Mouse (Mus musculus): ENCODE data around the gene Psg18. TPM values are rescaled to one million over a fixed set of nuclear protein-coding genes. Genes with fewer than 3 reads are reported as not detected.
A peak's percentile ranks its signal among the peaks of the same experiment; 100 is the strongest.
"Not testable (repeated sequence)": the region's sequence is repeated elsewhere in the genome, so short reads cannot be mapped to it uniquely, and the experiment has no call there.

The Psg18 gene
- polyA plus RNA-seq (2015; fragmentation: Nextera tagmentation; extraction: Ambion mirVana) = not detected in 2 replicates

DNA sequence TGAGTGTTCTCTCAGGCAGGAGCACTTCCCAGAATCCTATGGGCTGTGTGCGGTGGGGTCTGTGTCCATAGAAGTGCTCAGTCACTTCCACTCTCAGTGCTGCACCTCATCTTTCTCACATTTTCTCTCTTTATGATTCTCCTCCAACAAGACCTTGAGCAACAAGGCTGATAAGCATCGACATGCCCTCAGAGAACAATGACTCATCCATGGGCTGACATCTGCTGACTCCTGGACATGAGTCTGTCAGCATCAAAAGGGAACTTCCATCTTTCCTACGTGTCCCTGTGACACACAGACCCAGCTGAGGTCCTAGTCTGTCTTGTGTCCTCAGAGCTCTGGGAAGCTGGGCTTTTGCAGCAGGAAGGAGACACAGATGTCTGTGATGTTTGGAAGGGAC, at the start of gene Psg18:
Gene Psg18 (minus strand): TSS at position 101 of the 400 bp plus-strand sequence.
- not testable (repeated sequence) for ATAC-seq; H3K27ac ChIP-seq; H3K4me3 ChIP-seq (replicated peaks); H3K9me3 ChIP-seq; H3K27me3 ChIP-seq (replicated peaks); H3K9ac ChIP-seq; H3K4me1 ChIP-seq (replicated peaks); H3K4me2 ChIP-seq (replicated peaks); H3K36me3 ChIP-seq
- WGBS = 76% methylated on average over 3 of the region's 3 CpGs

GRCm38 (mm10) chr7:18403407-18403806, 48.6 kb upstream of the Psg18 start:
- 0 out of 2 replicates have a peak, but pooled peaks cover 6% of the 10 kb centered on the region for H3K9me3 ChIP-seq
- H3K4me2 ChIP-seq (replicated peaks) = no peak overlapping the region
- H3K9ac ChIP-seq = no peak overlapping the region
- no peak for ATAC-seq
- 41% methylated on average over 10 of the region's 11 CpGs for WGBS
- H3K27me3 ChIP-seq (replicated peaks) = no peaks in the 10 kb centered on the region
- H3K4me3 ChIP-seq (replicated peaks) = no peak overlapping the region
- H3K27ac ChIP-seq = no peak overlapping the region
- no peaks in the 10 kb centered on the region for H3K4me1 ChIP-seq (replicated peaks)
- H3K36me3 ChIP-seq = no peaks in the 10 kb centered on the region

- H3K4me3 ChIP-seq (replicated peaks) = no peak overlapping the region
- peak; percentile 49; the same call in 1 of the 2 replicates for ATAC-seq
- no peaks in the 10 kb centered on the region for H3K4me1 ChIP-seq (replicated peaks)
- no peaks in the 10 kb centered on the region for H3K36me3 ChIP-seq
- H3K9me3 ChIP-seq = 0 out of 2 replicates have a peak, but pooled peaks cover 6% of the 10 kb centered on the region
- no peak overlapping the region for H3K9ac ChIP-seq
- no peaks in the 10 kb centered on the region for H3K27me3 ChIP-seq (replicated peaks)
- H3K4me2 ChIP-seq (replicated peaks) = no peak overlapping the region
- no peak overlapping the region for H3K27ac ChIP-seq
- WGBS = 29% methylated on average over 34 of the region's 35 CpGs
These were observed 47.9 kb upstream of the Psg18 start for GRCm38 (mm10) chr7:18402527-18403237.

GRCm38 (mm10) chr7:18391483-18391882, 36.7 kb upstream of the Psg18 start:
- not testable (repeated sequence) for H3K4me1 ChIP-seq (replicated peaks); H3K4me2 ChIP-seq (replicated peaks); H3K9me3 ChIP-seq; H3K27ac ChIP-seq; H3K9ac ChIP-seq; H3K27me3 ChIP-seq (replicated peaks); H3K36me3 ChIP-seq; H3K4me3 ChIP-seq (replicated peaks)
- WGBS = 65% methylated on average over 4 of the region's 4 CpGs
- ATAC-seq = peak; percentile 53; the same call in 1 of the 2 replicates

GRCm38 (mm10) chr7:18378295-18378694, 23.5 kb upstream of the Psg18 start:
- Histone ChIP-seq H3K27ac (no peak overlapping the region), H3K27me3 (replicated peaks) (no peaks in the 10 kb centered on the region), H3K4me1 (replicated peaks) (no peaks in the 10 kb centered on the region), H3K36me3 (no peaks in the 10 kb centered on the region), H3K4me3 (replicated peaks) (no peak overlapping the region), H3K4me2 (replicated peaks) (no peak overlapping the region), H3K9ac (no peak overlapping the region), H3K9me3 (peaks cover 5% of the 10 kb centered on the region; the same call in 1 of the 2 replicates)
- WGBS = 50% methylated on average over 2 of the region's 2 CpGs
- no peak for ATAC-seq

- H3K9me3 ChIP-seq; H3K4me1 ChIP-seq (replicated peaks); H3K36me3 ChIP-seq; ATAC-seq; H3K4me3 ChIP-seq (replicated peaks); H3K9ac ChIP-seq; H3K27me3 ChIP-seq (replicated peaks); H3K27ac ChIP-seq; H3K4me2 ChIP-seq (replicated peaks): not testable (repeated sequence)
- WGBS = 75% methylated on average over 6 of the region's 6 CpGs
These were observed 19.4 kb downstream of the Psg18 start for GRCm38 (mm10) chr7:18335411-18335810.

Other genes with a start within 250 kb of the Psg18 start
- gene Igfl3, start 178.5 kb downstream of the Psg18 start, polyA plus RNA-seq (2015; fragmentation: Nextera tagmentation; extraction: Ambion mirVana) = not detected in 2 replicates
- gene Mill1, start 109.7 kb downstream of the Psg18 start, polyA plus RNA-seq (2015; fragmentation: Nextera tagmentation; extraction: Ambion mirVana) = not detected in 2 replicates
- not detected in 2 replicates for gene Psg28, start 77.0 kb upstream of the Psg18 start, polyA plus RNA-seq (2015; fragmentation: Nextera tagmentation; extraction: Ambion mirVana)
- not detected in 2 replicates for gene Psg26, start 129.2 kb upstream of the Psg18 start, polyA plus RNA-seq (2015; fragmentation: Nextera tagmentation; extraction: Ambion mirVana)
- gene Psg25, start 177.3 kb upstream of the Psg18 start, polyA plus RNA-seq (2015; fragmentation: Nextera tagmentation; extraction: Ambion mirVana) = not detected in 2 replicates
- gene Psg27, start 212.3 kb upstream of the Psg18 start, polyA plus RNA-seq (2015; fragmentation: Nextera tagmentation; extraction: Ambion mirVana) = not detected in 2 replicates

Data from intestine, embryonic 15.5 days (tissue).